Mouse (Mus musculus): ENCODE measurements at regions not wholly inside any gene's neighbourhood (a gene's known extent, or its start where the extent isn't known, plus 50 kb on each side); places are given as distances from the start of the nearest gene placed in this dataset.

GRCm38 (mm10) chr2:144123395-144124034, 90.7 kb downstream of the Banf2 start:
- no peak for ATAC-seq (ENCODE audit: low TSS enrichment)

DNA sequence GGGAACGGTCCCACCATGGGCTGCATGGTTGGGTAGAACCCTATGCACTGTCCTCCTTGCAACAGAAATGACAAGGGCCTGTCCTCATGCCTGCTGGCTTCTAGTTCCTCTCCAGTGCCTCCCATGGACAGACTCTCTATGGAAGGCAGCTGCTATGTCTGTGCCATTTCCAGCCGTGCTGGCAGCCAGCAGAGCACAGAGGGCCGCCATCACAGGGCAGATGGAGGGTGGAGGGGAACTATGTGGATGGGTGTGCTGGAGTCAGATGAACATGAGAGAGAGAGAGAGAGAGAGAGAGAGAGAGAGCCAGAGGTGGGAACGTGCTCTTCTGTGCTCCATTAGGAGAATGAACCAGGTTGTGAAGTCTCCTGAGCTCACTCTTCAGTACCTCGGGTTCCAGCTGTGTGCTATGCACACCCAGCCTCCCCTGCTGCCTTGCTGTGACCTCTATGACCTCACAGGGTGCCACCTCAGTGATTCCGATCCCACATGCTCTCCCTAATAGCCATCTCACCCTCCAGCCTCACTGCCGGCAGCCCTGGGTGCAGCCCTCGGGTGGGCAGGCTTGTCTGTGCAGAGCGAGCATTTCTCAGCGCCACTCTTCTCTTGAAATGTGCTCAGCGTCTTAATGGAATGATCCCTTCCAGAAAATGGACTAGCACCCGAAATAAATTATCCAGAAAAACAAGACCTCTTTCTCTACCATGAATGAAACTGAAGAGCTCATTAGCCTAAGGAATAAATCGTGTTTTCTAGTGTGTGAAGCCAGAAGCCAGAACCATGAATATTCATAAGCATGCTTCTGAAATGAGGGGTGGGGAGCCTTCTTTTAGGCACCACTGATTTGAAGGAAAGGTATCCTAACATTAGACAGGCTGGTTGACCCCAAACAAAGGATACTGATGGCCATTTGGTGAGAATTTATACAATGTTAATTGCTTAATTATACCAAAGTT, 94.5 kb downstream of the Banf2 start:
- peak; percentile 59; the same call in 1 of the 2 replicates for ATAC-seq (ENCODE audit: low TSS enrichment)

DNA sequence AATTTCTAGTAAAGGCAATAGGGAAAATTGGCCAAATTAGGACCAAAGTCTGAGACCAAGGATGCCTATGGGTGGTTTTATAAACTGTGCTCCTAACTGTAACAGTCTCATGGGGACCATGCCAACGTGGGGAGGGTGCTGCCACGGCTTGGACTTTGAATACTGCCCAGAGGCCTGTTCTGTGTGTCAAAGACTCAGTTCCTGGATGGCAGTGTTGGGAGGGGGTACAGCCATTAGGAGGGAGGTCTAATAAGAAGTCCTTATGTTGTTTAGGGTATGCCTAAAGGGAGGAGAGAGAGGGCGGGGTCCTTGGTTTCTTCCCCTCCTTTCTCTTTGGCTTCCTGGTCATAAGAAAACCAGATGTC, 95.2 kb downstream of the Banf2 start:
- no peak for ATAC-seq (ENCODE audit: low TSS enrichment)

DNA sequence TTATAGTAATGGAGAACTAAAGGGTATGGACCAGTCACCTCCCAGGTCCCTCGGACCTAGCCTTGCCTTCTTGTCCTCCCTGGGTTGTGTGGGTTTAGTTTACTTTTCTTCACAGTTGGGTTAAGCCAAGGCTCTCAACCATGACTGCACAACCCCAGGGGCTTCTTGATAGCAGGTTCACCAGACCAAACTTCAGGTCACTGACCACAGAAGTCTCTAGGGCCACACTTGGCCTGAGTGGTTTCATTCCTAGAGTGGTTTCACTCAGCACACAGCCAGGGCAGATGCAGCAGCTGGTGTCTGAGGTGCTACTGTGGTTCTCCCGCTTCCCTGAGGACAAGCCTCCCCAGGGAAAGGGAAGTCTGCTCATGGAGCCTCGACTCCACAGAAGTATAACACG, 95.7 kb downstream of the Banf2 start:
- ATAC-seq (ENCODE audit: low TSS enrichment): no peak

GRCm38 (mm10) chr2:144133806-144134574, 101.1 kb downstream of the Banf2 start:
- ATAC-seq (ENCODE audit: low TSS enrichment): 0 out of 2 replicates have a peak, but pooled peaks have one; percentile 20

- peak; percentile 97 for ATAC-seq (ENCODE audit: low TSS enrichment)
These were observed 101.7 kb downstream of the Banf2 start for GRCm38 (mm10) chr2:144134575-144134958.

GRCm38 (mm10) chr2:144135586-144135985, 102.7 kb downstream of the Banf2 start:
- no peak for ATAC-seq (ENCODE audit: low TSS enrichment)

GRCm38 (mm10) chr2:144143620-144144384, 110.9 kb downstream of the Banf2 start:
- ATAC-seq (ENCODE audit: low TSS enrichment): no peak

DNA sequence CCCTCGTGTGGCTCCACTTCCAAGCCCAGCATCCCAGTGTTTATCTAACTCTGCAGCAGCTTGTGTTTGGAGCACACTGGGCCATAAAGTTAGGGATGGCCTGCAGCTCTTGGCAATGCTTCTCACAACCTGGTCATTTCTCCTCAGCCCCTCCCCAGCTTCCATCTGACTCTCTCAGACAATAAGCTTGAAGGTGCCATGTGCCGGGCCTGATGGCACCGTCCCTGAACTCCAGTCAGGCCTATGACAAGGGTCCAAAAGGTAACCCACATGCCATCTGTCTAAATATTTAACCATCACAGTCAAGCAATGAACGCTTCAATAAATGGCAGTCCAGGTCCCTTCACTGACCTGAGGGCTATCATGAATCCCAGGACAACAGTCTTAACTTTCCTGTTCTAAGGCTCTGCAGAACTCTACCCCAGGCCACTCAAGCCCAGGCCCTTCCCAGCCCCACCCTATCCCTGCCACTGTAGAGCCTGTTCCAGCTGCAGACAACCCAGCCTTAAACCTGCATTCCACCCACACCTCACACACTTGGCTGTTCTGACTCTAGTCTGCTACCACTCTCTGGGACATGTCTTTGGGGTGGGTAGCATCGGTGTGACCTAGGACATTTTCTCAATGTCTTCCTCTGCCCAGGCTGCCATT, 111.8 kb downstream of the Banf2 start:
- no peak for ATAC-seq (ENCODE audit: low TSS enrichment)

GRCm38 (mm10) chr2:144156456-144157211, 113.8 kb upstream of the Mgme1 start:
- ATAC-seq (ENCODE audit: low TSS enrichment): no peak

DNA sequence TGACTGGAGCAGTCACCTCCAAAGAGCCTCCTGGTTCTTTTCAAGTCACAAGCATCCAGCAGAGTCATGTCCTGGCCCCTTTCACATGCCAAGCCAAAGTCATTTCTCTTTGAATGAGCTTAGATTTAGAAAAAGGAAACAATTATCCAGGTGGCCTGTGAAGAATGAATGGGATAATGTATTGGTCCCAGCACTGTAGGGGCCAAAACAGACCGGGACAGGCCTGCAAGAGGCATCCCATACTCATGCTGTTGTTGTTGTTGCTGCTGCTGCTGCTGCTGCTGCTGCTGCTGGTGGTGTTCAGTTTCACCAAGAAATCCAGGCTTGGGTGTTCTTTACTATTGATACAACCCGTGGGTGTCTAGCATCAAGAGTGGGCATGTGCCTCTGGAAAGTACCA, 113.1 kb upstream of the Mgme1 start:
- ATAC-seq (ENCODE audit: low TSS enrichment): peak; percentile 72; the same call in 1 of the 2 replicates

- no peak for ATAC-seq (ENCODE audit: low TSS enrichment)
These were observed 112.2 kb upstream of the Mgme1 start for GRCm38 (mm10) chr2:144158256-144158655.

GRCm38 (mm10) chr2:144159854-144160331, 110.6 kb upstream of the Mgme1 start:
- no peak for ATAC-seq (ENCODE audit: low TSS enrichment)

GRCm38 (mm10) chr2:144160434-144160833, 110.0 kb upstream of the Mgme1 start:
- no peak for ATAC-seq (ENCODE audit: low TSS enrichment)

- no peak for ATAC-seq (ENCODE audit: low TSS enrichment)
These were observed 108.6 kb upstream of the Mgme1 start for GRCm38 (mm10) chr2:144161852-144162251.

GRCm38 (mm10) chr2:144164102-144164501, 106.4 kb upstream of the Mgme1 start:
- ATAC-seq (ENCODE audit: low TSS enrichment): peak; percentile 26

DNA sequence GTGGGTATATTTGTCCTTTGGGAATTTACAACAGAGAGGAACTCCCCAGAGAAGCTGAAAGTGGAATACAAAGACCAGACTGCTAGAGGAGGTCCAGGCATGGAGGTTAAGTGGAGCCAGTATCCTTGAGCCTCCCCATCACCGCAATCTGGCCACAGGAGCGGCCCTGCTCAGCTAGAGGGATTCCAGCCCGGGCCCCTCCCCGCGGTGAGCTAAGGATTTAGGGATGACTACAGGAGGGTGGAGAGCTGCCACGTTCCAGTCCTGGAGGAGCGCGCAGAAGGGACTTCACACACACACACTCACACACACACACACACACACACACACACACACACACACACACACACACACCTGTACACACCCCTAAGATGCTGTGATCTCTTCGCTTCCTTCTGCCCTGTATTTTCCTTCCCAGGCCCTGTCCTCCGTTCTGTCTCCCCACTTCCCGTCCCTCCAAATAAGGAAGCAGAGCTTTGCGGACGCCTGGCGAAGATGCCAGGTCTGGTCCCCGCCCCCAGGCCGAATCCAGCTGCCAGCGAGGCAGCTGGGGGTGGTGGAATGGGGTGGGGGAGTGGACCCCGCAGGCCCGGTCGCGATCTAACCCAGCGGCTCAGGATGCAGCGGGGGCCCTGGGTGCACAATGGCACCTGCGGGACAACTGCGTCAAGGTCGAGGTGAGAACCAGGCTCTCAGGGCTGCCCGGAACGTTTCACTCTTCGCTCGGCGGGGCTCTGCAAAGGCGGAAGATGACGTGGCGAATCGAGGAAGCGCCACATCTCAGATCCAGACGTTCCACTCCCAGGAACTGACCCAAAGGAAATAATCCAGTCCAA, 105.3 kb upstream of the Mgme1 start:
- peak; percentile 83 for ATAC-seq (ENCODE audit: low TSS enrichment)

DNA sequence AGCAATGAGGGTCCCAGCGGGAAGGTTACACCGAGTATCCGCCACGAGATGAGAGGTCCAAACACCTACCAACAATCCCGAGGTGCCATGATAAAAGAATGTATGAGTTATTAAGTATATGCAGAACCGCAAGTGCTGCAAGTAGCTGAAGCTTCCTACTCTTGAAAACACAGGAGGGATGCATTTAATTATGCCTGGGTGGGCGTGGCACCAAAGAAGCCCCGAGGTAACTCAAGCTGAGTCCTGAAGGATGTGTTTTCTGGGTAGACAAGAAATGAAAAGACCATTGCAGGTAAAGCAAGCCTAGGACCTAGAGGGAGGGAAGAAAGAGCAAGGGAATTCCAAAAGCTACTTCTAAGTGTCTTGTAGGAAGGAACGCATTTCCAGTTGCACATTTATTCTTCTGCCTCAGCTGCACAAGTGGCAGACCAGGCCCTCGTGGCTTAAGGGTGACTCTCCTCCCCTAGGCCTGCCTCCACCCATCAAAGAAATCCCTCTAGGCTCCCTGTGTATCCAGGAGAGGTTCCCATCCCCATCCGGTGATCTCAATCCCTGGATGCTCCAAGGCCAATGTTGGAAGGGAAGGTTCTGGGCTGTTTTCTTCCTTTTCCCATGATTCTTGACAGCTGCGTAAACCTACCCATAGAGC, 104.2 kb upstream of the Mgme1 start:
- no peak for ATAC-seq (ENCODE audit: low TSS enrichment)
